Mouse (Mus musculus) CH12.LX (cell line): ENCODE results near the gene Eml6. TPM values are rescaled to one million over a fixed set of nuclear protein-coding genes. Genes with fewer than 3 reads are reported as not detected.

Source experiments
- DNase-seq: peaks from one replicate; pipeline ENCODE4 v3.0.0-alpha.2; 2013; ENCODE audit errors: extremely low read depth
- H3K27ac ChIP-seq: 2 replicates; pipeline ENCODE4 v1.5.1; 2012; ENCODE audit warnings: low read depth, mild to moderate bottlenecking, control low read depth, moderate library complexity; ENCODE audit not compliant: insufficient read depth
- H3K27me3 ChIP-seq: replicated peaks from 2 replicates; pipeline ENCODE3; 2012; ENCODE audit warnings: inconsistent platforms
- H3K36me3 ChIP-seq, 2 experiments: replicated peaks in 1 of 2; 2 replicates each; pipeline versions ENCODE3 to v1.6.1; 2012; ENCODE audit warnings: inconsistent platforms in 1 of 2, low read length in 1 of 2, mild to moderate bottlenecking in 1 of 2, mixed read lengths in 1 of 2, moderate library complexity in 1 of 2; ENCODE audit not compliant: control insufficient read depth in 1 of 2, insufficient read depth in 1 of 2
- H3K4me1 ChIP-seq, 2 experiments: 2 replicates each; pipeline ENCODE4 v1.6.1; 2012; ENCODE audit warnings: inconsistent platforms in 1 of 2, moderate library complexity in 1 of 2; ENCODE audit not compliant: insufficient read depth in 2 of 2, control insufficient read depth in 1 of 2
- H3K4me2 ChIP-seq: 2 replicates; pipeline ENCODE4 v1.6.1; 2012; ENCODE audit warnings: low read depth, mild to moderate bottlenecking, control low read depth; ENCODE audit not compliant: poor library complexity, insufficient read depth, severe bottlenecking
- H3K4me3 ChIP-seq, 3 experiments: fragments of 150-350 bp in 1 of 3; sonication (generic) in 1 of 3; replicated peaks in 1 of 3; 2 replicates each; pipeline versions ENCODE3 to v1.5.1; 2011 to 2012; ENCODE audit warnings: low read depth in 2 of 3, low read length in 2 of 3, mild to moderate bottlenecking in 2 of 3, moderate library complexity in 2 of 3, control low read depth in 1 of 3, improper control_type of control experiment in 1 of 3, inconsistent platforms in 1 of 3, mixed read lengths in 1 of 3; ENCODE audit not compliant: poor library complexity in 1 of 3
- H3K79me2 ChIP-seq: replicated peaks from 2 replicates; pipeline ENCODE4 v1.6.1; 2012; ENCODE audit warnings: mild to moderate bottlenecking, moderate library complexity; ENCODE audit not compliant: control insufficient read depth, poor library complexity, insufficient read depth, severe bottlenecking; ENCODE audit errors: extremely low read depth
- H3K9ac ChIP-seq: 2 replicates; pipeline ENCODE4 v1.6.1; 2012; ENCODE audit warnings: low read depth, mild to moderate bottlenecking, control low read depth, moderate library complexity; ENCODE audit not compliant: insufficient read depth
- H3K9me3 ChIP-seq: replicated peaks from 2 replicates; pipeline ENCODE3; 2012; ENCODE audit warnings: low read length, inconsistent platforms, mixed read lengths
- BHLHE40 ChIP-seq: IDR thresholded peaks from 2 replicates; pipeline ENCODE4 v1.6.1; 2011; ENCODE audit warnings: mild to moderate bottlenecking, low read depth, low read length, improper control_type of control experiment
- CHD1 ChIP-seq: IDR thresholded peaks from 2 replicates; pipeline ENCODE4 v1.6.1; 2012; ENCODE audit warnings: low read depth, low read length, improper control_type of control experiment, inconsistent platforms
- CHD2 ChIP-seq: IDR thresholded peaks from 2 replicates; pipeline ENCODE4 v1.6.1; 2011; ENCODE audit warnings: low read length, improper control_type of control experiment
- E2F4 ChIP-seq: IDR thresholded peaks from 2 replicates; pipeline ENCODE4 v1.6.1; 2011; ENCODE audit warnings: low read depth, low read length, improper control_type of control experiment; ENCODE audit not compliant: insufficient replicate concordance
- ELF1 ChIP-seq: IDR thresholded peaks from 2 replicates; pipeline ENCODE4 v1.6.1; 2014; ENCODE audit warnings: low read depth, mild to moderate bottlenecking, inconsistent platforms, low read length, improper control_type of control experiment
- EP300 ChIP-seq: IDR thresholded peaks from 2 replicates; pipeline ENCODE4 v1.6.1; 2011; ENCODE audit warnings: low read length, improper control_type of control experiment
- ETS1 ChIP-seq: conservative IDR thresholded peaks from 2 replicates; pipeline ENCODE4 v1.6.1; 2012; ENCODE audit warnings: low read depth, mild to moderate bottlenecking, inconsistent platforms, low read length, improper control_type of control experiment, moderate library complexity
- GABPA ChIP-seq: IDR thresholded peaks from 2 replicates; pipeline ENCODE4 v1.6.1; 2012; ENCODE audit warnings: low read depth, low read length, improper control_type of control experiment, inconsistent platforms; ENCODE audit not compliant: insufficient replicate concordance
- JUN ChIP-seq: IDR thresholded peaks from 2 replicates; pipeline ENCODE4 v1.6.1; 2011; ENCODE audit warnings: low read depth, mild to moderate bottlenecking, low read length, improper control_type of control experiment, moderate library complexity; ENCODE audit not compliant: insufficient read depth
- JUND ChIP-seq: conservative IDR thresholded peaks from 2 replicates; pipeline ENCODE4 v1.6.1; 2011; ENCODE audit warnings: low read depth, low read length, improper control_type of control experiment
- KAT2A ChIP-seq: IDR thresholded peaks from 2 replicates; pipeline ENCODE4 v1.6.1; 2012; ENCODE audit warnings: low read length, improper control_type of control experiment, inconsistent platforms; ENCODE audit not compliant: insufficient replicate concordance
- MAX ChIP-seq: IDR thresholded peaks from 2 replicates; pipeline ENCODE4 v1.6.1; 2011; ENCODE audit warnings: low read length, improper control_type of control experiment
- MAZ ChIP-seq: IDR thresholded peaks from 2 replicates; pipeline ENCODE4 v1.6.1; 2012; ENCODE audit warnings: low read depth, mild to moderate bottlenecking, inconsistent platforms, low read length, improper control_type of control experiment, moderate library complexity
- MEF2A ChIP-seq: IDR thresholded peaks from 2 replicates; pipeline ENCODE4 v1.6.1; 2014; ENCODE audit warnings: low read depth, mild to moderate bottlenecking, inconsistent platforms, low read length, improper control_type of control experiment, borderline replicate concordance
- MXI1 ChIP-seq: IDR thresholded peaks from 2 replicates; pipeline ENCODE4 v1.6.1; 2011; ENCODE audit warnings: mild to moderate bottlenecking, low read depth, low read length, improper control_type of control experiment
- MYC ChIP-seq: IDR thresholded peaks from 2 replicates; pipeline ENCODE4 v1.6.1; 2011; ENCODE audit warnings: low read depth, mild to moderate bottlenecking, improper control_type of control experiment, low read length
- NRF1 ChIP-seq: IDR thresholded peaks from 2 replicates; pipeline ENCODE4 v1.6.1; 2014; ENCODE audit warnings: low read depth, mild to moderate bottlenecking, inconsistent platforms, low read length, improper control_type of control experiment, moderate library complexity
- PAX5 ChIP-seq: IDR thresholded peaks from 2 replicates; pipeline ENCODE4 v1.6.1; 2012; ENCODE audit warnings: low read length, inconsistent platforms, mixed read lengths
- POLR2A ChIP-seq: IDR thresholded peaks from 2 replicates; pipeline ENCODE4 v1.6.1; 2011; ENCODE audit warnings: low read depth, mild to moderate bottlenecking, improper control_type of control experiment, low read length
- POLR2AphosphoS2 ChIP-seq: IDR thresholded peaks from 2 replicates; pipeline ENCODE4 v1.6.1; 2011; ENCODE audit warnings: low read depth, low read length, improper control_type of control experiment
- RAD21 ChIP-seq: IDR thresholded peaks from 2 replicates; pipeline ENCODE4 v1.6.1; 2011; ENCODE audit warnings: low read depth, mild to moderate bottlenecking, low read length, improper control_type of control experiment, moderate library complexity
- RCOR1 ChIP-seq: conservative IDR thresholded peaks from 2 replicates; pipeline ENCODE4 v1.6.1; 2012; ENCODE audit warnings: low read depth, mild to moderate bottlenecking, inconsistent platforms, low read length, improper control_type of control experiment
- SIN3A ChIP-seq: IDR thresholded peaks from 2 replicates; pipeline ENCODE4 v1.6.1; 2012; ENCODE audit warnings: low read length, improper control_type of control experiment, inconsistent platforms
- SMC3 ChIP-seq: IDR thresholded peaks from 2 replicates; pipeline ENCODE4 v1.6.1; 2011; ENCODE audit warnings: low read depth, low read length, improper control_type of control experiment
- TBP ChIP-seq: conservative IDR thresholded peaks from 2 replicates; pipeline ENCODE4 v1.6.1; 2011; ENCODE audit warnings: low read depth, low read length, improper control_type of control experiment
- UBTF ChIP-seq: IDR thresholded peaks from 2 replicates; pipeline ENCODE4 v1.6.1; 2012; ENCODE audit warnings: low read depth, mild to moderate bottlenecking, inconsistent platforms, low read length, improper control_type of control experiment, moderate library complexity
- USF1 ChIP-seq: IDR thresholded peaks from 2 replicates; pipeline ENCODE4 v1.6.1; 2014; ENCODE audit warnings: low read depth, mild to moderate bottlenecking, inconsistent platforms, low read length, improper control_type of control experiment
- ZKSCAN1 ChIP-seq: IDR thresholded peaks from 2 replicates; pipeline ENCODE4 v1.6.1; 2012; ENCODE audit warnings: low read depth, inconsistent platforms, low read length, improper control_type of control experiment, borderline replicate concordance
- ZNF384 ChIP-seq: IDR thresholded peaks from 2 replicates; pipeline ENCODE4 v1.6.1; 2012; ENCODE audit warnings: low read depth, low read length, improper control_type of control experiment, inconsistent platforms
- dilution Hi-C: fragments of 300-500 bp; cut with MboI; formaldehyde crosslinking; loops from 2 replicates; pipeline ENCODE4 v1.14.3; 2020; ENCODE audit warnings: low sequenced_read_pairs; ENCODE audit not compliant: extremely low pct_unique_long_range_greater_than_20kb, extremely low pct_ligation_motif_present
- in situ Hi-C: fragments of 300-500 bp; cut with MboI; formaldehyde crosslinking; loops from 3 replicates; pipeline ENCODE4 v1.14.3; 2019; ENCODE audit warnings: low sequenced_read_pairs, low pct_ligation_motif_present, low pct_unique_long_range_greater_than_20kb, mixed read lengths
- polyA plus RNA-seq: library from polyadenylated mRNA; unstranded; fragments of >175 nt; gene quantifications from 2 replicates; pipeline ENCODE4 v1.2.1, GENCODE M21; 2012; ENCODE audit warnings: low read depth; ENCODE audit not compliant: insufficient read length
- total RNA-seq, 2 experiments: library from RNA; depleted of rRNA; stranded (reverse); fragments of 300-350 nt in 1 of 2; fragments of >200 nt in 1 of 2; gene quantifications; 2 replicates each; pipeline ENCODE4 v1.2.3; 2012 to 2014

The Eml6 gene
- total and polyA plus RNA-seq, 3 experiments: 3.1 to 3.7 (median 3.2) TPM

- H3K9ac ChIP-seq: no peak overlapping the region
- peaks cover 20 to 61% of the 10 kb centered on the region in 2 experiments for H3K4me1 ChIP-seq
- in situ Hi-C loops: no loop called here
- dilution Hi-C loops: no loop called here
- DNase-seq: no peak
- H3K36me3 ChIP-seq: no peaks in the 10 kb centered on the region
- H3K79me2 ChIP-seq: no peaks in the 10 kb centered on the region
- H3K4me2 ChIP-seq: no peak overlapping the region
- no peaks in the 10 kb centered on the region for H3K9me3 ChIP-seq
- TF ChIP-seq ZNF384: peak; percentile 74
- peak; percentile 52 for TF ChIP-seq ETS1
- no peak for TF ChIP-seq RAD21
- TF ChIP-seq USF1: no peak
- no peak for TF ChIP-seq MYC
- no peak for TF ChIP-seq CHD1
- no peak for TF ChIP-seq MAZ
- TF ChIP-seq MAX: peak; percentile 44; the same call in 1 of the 2 replicates
- TF ChIP-seq BHLHE40: peak; percentile 71
- TF ChIP-seq EP300: peak; percentile 28; the same call in 1 of the 2 replicates
- TF ChIP-seq, all 38 proteins: peak for 5
- Histone ChIP-seq H3K27me3 (no peaks in the 10 kb centered on the region), H3K27ac (no peak overlapping the region), H3K4me3 (no peak overlapping the region)
Observed at GRCm38 (mm10) chr11:29801432-29802427, 224.1 kb downstream of the Eml6 start.

- peak; percentile 82 for DNase-seq
- Histone ChIP-seq H3K27ac (0 out of 2 replicates have a peak overlapping the region, but pooled peaks have one; percentile 44), H3K79me2 (no peaks in the 10 kb centered on the region), H3K36me3 (no peaks in the 10 kb centered on the region), H3K9me3 (no peaks in the 10 kb centered on the region), H3K27me3 (no peaks in the 10 kb centered on the region), H3K9ac (no peak overlapping the region), H3K4me3 (peak overlapping the region in 1 of 3 experiments; percentile 16), H3K4me2 (peak overlapping the region; percentile 26; the same call in 1 of the 2 replicates), H3K4me1 (peaks cover 24 to 65% of the 10 kb centered on the region in 2 experiments)
- in situ Hi-C loops (no loop called here), dilution Hi-C loops (no loop called here)
- TF ChIP-seq MEF2A: peak; percentile 88; the same call in 1 of the 2 replicates
- no peak for TF ChIP-seq POLR2AphosphoS2
- no peak for TF ChIP-seq POLR2A
- no peak for TF ChIP-seq GABPA
- TF ChIP-seq RCOR1: no peak; the same call in 1 of the 2 replicates
- no peak for TF ChIP-seq E2F4
- TF ChIP-seq PAX5: no peak
- no peak for TF ChIP-seq RAD21
- no peak for TF ChIP-seq SIN3A
- TF ChIP-seq USF1: no peak
- TF ChIP-seq KAT2A: no peak
- TF ChIP-seq CHD1: no peak
- no peak for TF ChIP-seq ZNF384
- TF ChIP-seq JUND: no peak
- no peak for TF ChIP-seq SMC3
- no peak for TF ChIP-seq MYC
- TF ChIP-seq MXI1: no peak
- no peak for TF ChIP-seq NRF1
- TF ChIP-seq CHD2: 0 out of 2 replicates have a peak, but pooled peaks have one; percentile 39
- TF ChIP-seq EP300: peak; percentile 93
- no peak for TF ChIP-seq UBTF
- TF ChIP-seq TBP: 0 out of 2 replicates have a peak, but pooled peaks have one; percentile 16
- no peak for TF ChIP-seq ZKSCAN1
- TF ChIP-seq ETS1: peak; percentile 90
- TF ChIP-seq ELF1: no peak
- TF ChIP-seq JUN: 0 out of 2 replicates have a peak, but pooled peaks have one; percentile 1
Observed at GRCm38 (mm10) chr11:29799839-29800238, 226.0 kb downstream of the Eml6 start.
